Mouse (Mus musculus) megakaryocyte progenitor cell, adult 5-6 weeks (primary cell): Measurements from ENCODE around the gene Hs3st6. TPM values are rescaled to one million over a fixed set of nuclear protein-coding genes. Genes with fewer than 3 reads are reported as not detected.

Source experiments
- ATAC-seq: replicated peaks from 2 replicates; pipeline ENCODE4 v1.8.0; 2016; ENCODE audit warnings: mild to moderate bottlenecking, moderate TSS enrichment, inconsistent platforms; ENCODE audit not compliant: poor library complexity
- total RNA-seq, 2 experiments: library from RNA; stranded (forward) in 1 of 2; stranded (reverse) in 1 of 2; fragments of 157-497, 149-512 nt in 1 of 2; fragments of 200-1000 nt in 1 of 2; gene quantifications; 2 replicates each; pipeline versions ENCODE4 v1.2.3 to v1.2.4; 2015 to 2017

The Hs3st6 gene
- total RNA-seq, 2 experiments from 2014 or later: not detected

DNA sequence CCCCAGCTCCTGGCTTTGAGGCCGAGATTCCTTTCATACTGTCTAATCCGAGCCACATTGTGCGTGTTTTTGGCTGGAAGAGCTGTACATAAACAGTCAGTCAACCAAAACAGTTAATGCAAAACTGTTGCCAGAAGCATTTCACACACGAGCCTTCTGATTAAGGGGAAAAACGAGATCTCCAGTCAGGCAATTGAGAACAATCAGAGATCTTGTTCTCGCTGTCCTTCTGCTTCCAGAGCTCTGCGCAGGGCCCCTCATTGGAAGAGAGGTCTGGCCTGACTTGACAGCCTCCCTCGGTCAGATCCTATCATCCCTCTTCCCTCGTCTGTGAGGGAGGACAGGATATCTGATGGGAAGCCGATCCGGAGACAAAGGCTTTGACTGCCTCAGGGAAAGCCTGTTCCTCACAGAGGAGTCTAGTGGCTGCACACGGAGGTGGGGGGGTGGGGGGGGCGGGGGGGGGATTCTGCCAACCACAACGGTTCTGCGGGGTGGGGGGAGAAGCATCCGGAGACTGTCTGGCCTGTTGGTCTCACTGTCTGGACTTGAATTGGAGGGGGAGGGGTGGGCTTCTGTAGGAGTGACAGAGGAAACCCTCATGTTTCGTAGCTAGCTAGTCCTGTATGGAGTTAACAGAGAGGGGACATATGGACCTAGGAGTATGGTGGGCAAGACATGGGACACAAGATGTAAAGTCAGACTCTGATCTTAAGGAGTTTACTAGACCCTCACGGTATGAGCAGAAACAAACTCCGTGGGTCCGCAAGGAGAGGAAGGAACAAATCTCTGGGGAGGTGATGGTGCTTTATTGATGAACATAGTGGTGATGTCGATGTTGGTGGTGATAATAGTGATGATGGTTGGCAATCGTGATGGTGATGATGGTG lies 12.5 kb downstream of the Hs3st6 start:
- ATAC-seq: no peak

DNA sequence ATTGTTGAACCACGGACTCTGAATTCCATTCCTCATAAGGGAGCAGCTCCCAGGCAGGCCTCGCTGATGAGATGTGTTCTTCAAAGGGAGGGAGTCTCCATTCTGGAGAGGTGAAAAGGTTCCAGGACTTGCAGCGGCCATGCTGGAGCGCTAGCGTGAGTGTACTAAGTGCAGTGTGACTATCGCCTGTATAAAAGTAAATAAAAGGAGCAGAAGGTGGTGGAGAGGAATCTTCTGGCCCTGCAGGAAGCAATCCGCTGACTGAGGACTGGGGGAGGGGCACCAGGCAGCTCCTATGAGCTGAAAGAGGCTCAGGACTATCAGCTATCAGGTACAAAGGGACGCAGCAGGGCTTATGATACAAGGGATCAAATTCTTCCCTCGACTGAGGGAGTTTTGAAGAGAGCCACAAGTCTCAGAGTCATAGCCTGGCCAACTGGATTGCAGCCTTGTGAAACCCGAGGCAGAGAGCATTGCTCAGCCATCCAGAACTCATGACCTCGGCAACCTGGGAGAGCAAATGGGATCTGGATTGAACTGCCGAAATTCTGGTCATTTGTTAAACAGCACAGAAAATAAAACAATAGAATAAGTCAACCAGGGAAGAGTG lies 13.6 kb downstream of the Hs3st6 start:
- no peak for ATAC-seq

GRCm38 (mm10) chr17:24769146-24769545 lies 16.4 kb downstream of the Hs3st6 start:
- ATAC-seq: no peak

DNA sequence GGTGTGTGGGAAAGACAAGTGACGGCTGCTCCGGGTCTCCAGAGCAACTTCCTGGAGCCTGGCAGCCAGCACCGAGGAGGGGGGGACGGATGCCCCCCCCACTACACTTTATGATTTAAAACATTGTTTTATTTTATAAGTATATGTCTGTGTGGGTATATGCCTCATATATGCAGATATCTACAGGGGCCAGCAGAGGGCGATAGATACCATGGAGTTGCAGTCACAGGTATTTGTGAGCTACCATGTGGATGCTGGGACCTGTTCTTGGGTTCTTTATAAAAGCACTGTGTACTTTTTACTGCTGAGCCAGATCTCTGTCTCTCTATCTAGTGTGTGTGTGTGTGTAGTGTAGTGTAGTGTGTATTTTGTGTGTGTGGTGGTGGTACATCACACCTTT lies 20.5 kb downstream of the Hs3st6 start:
- 0 out of 2 replicates have a peak, but pooled peaks have one; percentile 31 for ATAC-seq

DNA sequence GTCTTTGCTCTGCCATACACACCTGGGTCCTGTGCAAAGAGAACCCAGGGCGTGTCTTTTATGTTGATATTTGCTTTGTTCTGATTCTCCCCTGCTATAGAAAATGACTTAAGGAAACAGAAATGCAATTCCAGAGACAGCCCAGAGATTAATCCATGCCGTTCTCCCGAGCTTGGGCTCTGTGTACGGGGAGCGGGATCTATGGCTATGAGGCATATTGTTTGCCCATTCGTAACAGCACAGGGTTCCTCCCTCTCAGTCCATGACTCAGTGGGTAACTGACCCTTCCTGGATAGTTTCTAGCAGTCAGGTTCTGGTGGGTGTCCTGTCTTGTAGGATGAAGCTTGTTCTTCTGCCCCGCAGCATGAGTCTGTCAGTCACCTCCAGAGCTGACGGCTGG lies 22.4 kb downstream of the Hs3st6 start:
- no peak for ATAC-seq

DNA sequence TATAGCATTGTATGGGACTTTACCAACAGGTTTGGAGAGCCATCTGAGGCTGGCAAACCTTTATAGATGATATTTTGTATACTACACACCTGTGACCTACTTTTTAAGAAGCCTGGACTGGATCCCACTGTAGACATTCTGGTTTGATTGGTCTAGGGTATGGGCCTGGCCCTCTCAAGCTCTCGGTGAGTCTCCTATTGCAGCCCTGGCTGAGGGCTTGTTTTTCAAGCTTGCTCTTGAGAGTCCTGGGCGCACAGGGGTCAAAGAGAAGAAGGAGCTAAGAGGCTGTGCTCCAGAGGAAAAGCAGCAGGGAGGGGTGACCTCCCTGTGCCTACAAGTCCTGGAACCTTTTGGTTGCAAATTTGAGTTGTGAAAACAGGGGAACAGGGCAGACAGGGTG lies 24.3 kb downstream of the Hs3st6 start:
- ATAC-seq: no peak

- ATAC-seq: peak; percentile 61
Measured at GRCm38 (mm10) chr17:24780821-24781220, 28.0 kb downstream of the Hs3st6 start.

DNA sequence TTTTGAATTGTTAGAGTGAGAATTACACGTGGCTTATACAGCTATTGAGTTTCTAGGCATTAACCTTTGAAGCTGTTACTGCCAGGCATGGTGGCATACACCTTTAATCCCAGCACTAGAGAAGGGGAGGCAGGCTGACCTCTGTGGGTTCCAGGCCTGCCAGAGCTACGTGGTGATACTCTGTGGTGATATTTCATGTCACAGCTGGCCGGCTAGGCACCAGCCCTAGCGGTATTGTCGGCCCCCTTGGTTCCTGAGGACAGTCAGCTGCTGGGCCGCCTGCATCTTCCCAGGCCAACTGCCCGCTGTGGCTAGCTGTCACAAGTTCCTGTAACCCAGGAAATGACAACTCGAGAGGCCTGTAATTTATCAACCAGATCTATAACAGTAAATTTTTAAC lies 39.4 kb downstream of the Hs3st6 start:
- no peak for ATAC-seq

- no peak for ATAC-seq
Measured at GRCm38 (mm10) chr17:24794791-24795190, 42.0 kb downstream of the Hs3st6 start.

- ATAC-seq: no peak
Measured at GRCm38 (mm10) chr17:24796969-24797368, 44.2 kb downstream of the Hs3st6 start.

DNA sequence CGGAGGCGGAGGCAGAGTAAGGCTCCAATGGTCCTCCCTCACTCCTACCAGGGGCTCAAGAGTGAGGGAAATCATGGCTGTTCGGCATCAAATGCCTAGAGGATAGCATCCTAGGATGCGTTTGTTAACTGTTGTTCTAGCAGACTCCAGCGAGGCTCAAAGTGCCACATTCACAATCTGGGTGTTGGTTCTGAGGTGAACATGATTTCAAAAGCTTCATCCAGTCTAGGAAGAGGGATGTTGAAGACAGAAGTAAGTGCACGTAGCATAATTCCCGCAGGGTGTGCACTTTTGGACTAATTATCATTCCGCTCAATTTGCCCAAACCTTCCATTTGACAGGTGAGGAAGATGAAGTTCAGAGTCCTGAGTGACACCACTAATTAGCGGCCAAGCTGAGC lies 45.4 kb downstream of the Hs3st6 start:
- ATAC-seq: no peak

DNA sequence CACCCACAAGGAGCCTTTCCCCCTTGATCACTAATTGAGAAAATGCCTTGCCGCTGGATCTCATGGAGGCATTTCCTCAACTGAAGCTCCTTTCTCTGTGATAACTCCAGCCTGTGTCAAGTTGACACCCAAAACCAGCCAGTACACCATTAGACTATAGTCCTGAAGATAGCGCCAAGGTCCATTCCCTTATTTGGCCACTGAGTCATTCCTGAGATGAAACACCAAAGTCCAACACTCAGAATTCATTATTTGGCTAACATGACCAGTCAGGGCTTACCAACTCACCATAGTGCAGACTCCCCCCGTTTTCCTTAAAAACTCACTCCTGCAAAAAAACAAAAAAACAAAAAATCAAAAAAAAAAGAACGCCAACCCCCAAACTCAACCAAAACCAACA lies 46.7 kb downstream of the Hs3st6 start:
- ATAC-seq: no peak

GRCm38 (mm10) chr17:24800524-24800923 lies 47.7 kb downstream of the Hs3st6 start:
- ATAC-seq: no peak

GRCm38 (mm10) chr17:24803952-24804951 lies 51.5 kb downstream of the Hs3st6 start, which contains the start of gene Meiob:
TSS of gene Meiob (plus strand) at chr17:24804289.
- peak; percentile 96 for ATAC-seq

Other genes starting within 250 kb of the Hs3st6 start
- gene Traf7, start 225.1 kb upstream of the Hs3st6 start, total RNA-seq (2015): 50.9 and 54.7 TPM in 2 replicates
- gene Traf7, start 225.1 kb upstream of the Hs3st6 start, total RNA-seq (2017): 91.7 and 98.9 TPM in 2 replicates
- 0.12 and 0.17 TPM in 2 replicates for gene Rab26, start 218.8 kb upstream of the Hs3st6 start, total RNA-seq (2015)
- 0.14 and 0.71 TPM in 2 replicates for gene Rab26, start 218.8 kb upstream of the Hs3st6 start, total RNA-seq (2017)
- 7.4 and 10.6 TPM in 2 replicates for gene Pkd1, start 203.2 kb upstream of the Hs3st6 start, total RNA-seq (2015)
- gene Pkd1, start 203.2 kb upstream of the Hs3st6 start, total RNA-seq (2017): 6.2 and 15.1 TPM in 2 replicates
- gene Tsc2, start 120.4 kb upstream of the Hs3st6 start, total RNA-seq (2015): 64.3 and 66.9 TPM in 2 replicates
- 52.1 and 54.1 TPM in 2 replicates for gene Tsc2, start 120.4 kb upstream of the Hs3st6 start, total RNA-seq (2017)
- 5.7 and 6.7 TPM in 2 replicates for gene Nthl1, start 120.3 kb upstream of the Hs3st6 start, total RNA-seq (2015)
- 12.0 and 13.6 TPM in 2 replicates for gene Nthl1, start 120.3 kb upstream of the Hs3st6 start, total RNA-seq (2017)
- 1.2 and 2.6 TPM in 2 replicates for gene Slc9a3r2, start 102.7 kb upstream of the Hs3st6 start, total RNA-seq (2015)
- 1.4 and 1.6 TPM in 2 replicates for gene Slc9a3r2, start 102.7 kb upstream of the Hs3st6 start, total RNA-seq (2017)
- gene Npw, start 94.5 kb upstream of the Hs3st6 start, total RNA-seq (2015): not detected in 2 replicates
- gene Npw, start 94.5 kb upstream of the Hs3st6 start, total RNA-seq (2017): not detected in 2 replicates
- gene Zfp598, start 83.3 kb upstream of the Hs3st6 start, total RNA-seq (2015): 25.0 and 29.1 TPM in 2 replicates
- gene Zfp598, start 83.3 kb upstream of the Hs3st6 start, total RNA-seq (2017): 21.3 and 22.6 TPM in 2 replicates
- gene Syngr3, start 63.0 kb upstream of the Hs3st6 start, total RNA-seq (2015): not detected in 2 replicates
- gene Syngr3, start 63.0 kb upstream of the Hs3st6 start, total RNA-seq (2017): not detected in 2 replicates
- gene Gfer, start 56.8 kb upstream of the Hs3st6 start, total RNA-seq (2015): 22.4 and 23.6 TPM in 2 replicates
- 37.2 and 62.7 TPM in 2 replicates for gene Gfer, start 56.8 kb upstream of the Hs3st6 start, total RNA-seq (2017)
- gene Noxo1, start 56.8 kb upstream of the Hs3st6 start, total RNA-seq (2015): 2.6 and 3.4 TPM in 2 replicates
- 1.0 and 1.2 TPM in 2 replicates for gene Noxo1, start 56.8 kb upstream of the Hs3st6 start, total RNA-seq (2017)
- gene Tbl3, start 45.3 kb upstream of the Hs3st6 start, total RNA-seq (2015): 27.6 and 36.8 TPM in 2 replicates
- 41.1 and 45.3 TPM in 2 replicates for gene Tbl3, start 45.3 kb upstream of the Hs3st6 start, total RNA-seq (2017)
- 0.20 TPM in 1 of 2 replicates, not detected in the other for gene Rnf151, start 34.9 kb upstream of the Hs3st6 start, total RNA-seq (2015)
- gene Rnf151, start 34.9 kb upstream of the Hs3st6 start, total RNA-seq (2017): not detected in 2 replicates
- 5,974 and 6,144 TPM in 2 replicates for gene Rps2, start 34.9 kb upstream of the Hs3st6 start, total RNA-seq (2015)
- gene Rps2, start 34.9 kb upstream of the Hs3st6 start, total RNA-seq (2017): 1,525 and 1,766 TPM in 2 replicates
- 236 and 247 TPM in 2 replicates for gene Ndufb10, start 28.5 kb upstream of the Hs3st6 start, total RNA-seq (2015)
- gene Ndufb10, start 28.5 kb upstream of the Hs3st6 start, total RNA-seq (2017): 256 and 308 TPM in 2 replicates
- gene Rpl3l, start 25.2 kb upstream of the Hs3st6 start, total RNA-seq (2015): 0.24 and 0.74 TPM in 2 replicates
- 0.30 TPM in 1 of 2 replicates, not detected in the other for gene Rpl3l, start 25.2 kb upstream of the Hs3st6 start, total RNA-seq (2017)
- 378 and 438 TPM in 2 replicates for gene Msrb1, start 16.3 kb upstream of the Hs3st6 start, total RNA-seq (2015)
- gene Msrb1, start 16.3 kb upstream of the Hs3st6 start, total RNA-seq (2017): 155 and 224 TPM in 2 replicates
- gene Meiob, start 51.3 kb downstream of the Hs3st6 start, total RNA-seq (2015): not detected in 2 replicates
- not detected in 2 replicates for gene Meiob, start 51.3 kb downstream of the Hs3st6 start, total RNA-seq (2017)
- 31.4 and 34.4 TPM in 2 replicates for gene Hagh, start 87.2 kb downstream of the Hs3st6 start, total RNA-seq (2015)
- gene Hagh, start 87.2 kb downstream of the Hs3st6 start, total RNA-seq (2017): 36.0 TPM in 2 replicates
- gene Fahd1, start 97.4 kb downstream of the Hs3st6 start, total RNA-seq (2015): 10.5 and 11.3 TPM in 2 replicates
- gene Fahd1, start 97.4 kb downstream of the Hs3st6 start, total RNA-seq (2017): 17.0 and 18.9 TPM in 2 replicates
- gene Igfals, start 113.0 kb downstream of the Hs3st6 start, total RNA-seq (2015): not detected in 2 replicates
- not detected in 2 replicates for gene Igfals, start 113.0 kb downstream of the Hs3st6 start, total RNA-seq (2017)
- 103 and 114 TPM in 2 replicates for gene Nubp2, start 133.4 kb downstream of the Hs3st6 start, total RNA-seq (2015)
- gene Nubp2, start 133.4 kb downstream of the Hs3st6 start, total RNA-seq (2017): 50.4 and 57.8 TPM in 2 replicates
- 14.6 and 17.9 TPM in 2 replicates for gene Spsb3, start 133.7 kb downstream of the Hs3st6 start, total RNA-seq (2015)
- 13.9 and 15.3 TPM in 2 replicates for gene Spsb3, start 133.7 kb downstream of the Hs3st6 start, total RNA-seq (2017)
- gene Eme2, start 142.1 kb downstream of the Hs3st6 start, total RNA-seq (2015): 3.2 and 6.9 TPM in 2 replicates
- 9.1 and 18.6 TPM in 2 replicates for gene Eme2, start 142.1 kb downstream of the Hs3st6 start, total RNA-seq (2017)
- 54.2 and 59.2 TPM in 2 replicates for gene Mrps34, start 142.1 kb downstream of the Hs3st6 start, total RNA-seq (2015)
- 31.9 and 35.5 TPM in 2 replicates for gene Mrps34, start 142.1 kb downstream of the Hs3st6 start, total RNA-seq (2017)
- gene Nme3, start 143.5 kb downstream of the Hs3st6 start, total RNA-seq (2015): 21.2 and 32.1 TPM in 2 replicates
- gene Nme3, start 143.5 kb downstream of the Hs3st6 start, total RNA-seq (2017): 17.0 and 26.5 TPM in 2 replicates
- gene Mapk8ip3, start 184.0 kb downstream of the Hs3st6 start, total RNA-seq (2015): 14.1 and 21.7 TPM in 2 replicates
- 25.2 and 29.3 TPM in 2 replicates for gene Mapk8ip3, start 184.0 kb downstream of the Hs3st6 start, total RNA-seq (2017)
- 125 and 131 TPM in 2 replicates for gene Jpt2, start 207.7 kb downstream of the Hs3st6 start, total RNA-seq (2015)
- gene Jpt2, start 207.7 kb downstream of the Hs3st6 start, total RNA-seq (2017): 114 and 116 TPM in 2 replicates